Mouse (Mus musculus) monocyte, adult 5-6 weeks (primary cell): ENCODE measurements around the gene Mrps6. TPM values are rescaled to one million over a fixed set of nuclear protein-coding genes. Genes with fewer than 3 reads are reported as not detected.

Source experiments
- ATAC-seq: fragments of 153-309, 156-312 bp; replicated peaks from 2 replicates; pipeline ENCODE4 v1.8.0; 2017; ENCODE audit warnings: mild to moderate bottlenecking; ENCODE audit not compliant: low TSS enrichment, insufficient number of reproducible peaks, severe bottlenecking, poor library complexity, low FRiP score
- total RNA-seq: library from RNA; stranded (forward); fragments of 200-1000, 200-491, 200-594 nt; gene quantifications from 3 replicates; pipeline ENCODE4 v1.2.3, GENCODE M21; 2017

The Mrps6 gene
- total RNA-seq, 1 experiment from 2014 or later: 9.5 TPM

DNA sequence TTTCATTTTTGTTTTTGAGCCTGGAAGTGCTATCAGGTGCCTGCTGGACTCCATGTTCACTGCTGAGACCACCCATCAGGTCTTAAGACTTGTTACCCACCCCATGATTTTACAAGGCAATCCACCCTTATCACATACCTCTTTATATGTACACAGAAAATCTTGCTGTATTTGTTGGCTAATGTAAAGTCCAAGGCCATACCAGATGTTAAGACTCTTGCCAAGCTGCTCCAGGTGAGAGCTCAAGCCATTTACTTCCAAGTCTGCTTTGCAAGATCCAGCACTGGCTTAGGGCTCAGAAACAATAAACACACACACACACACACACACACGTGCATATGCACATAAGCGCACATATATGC lies 90.3 kb downstream of the Mrps6 start:
- no peak for ATAC-seq

DNA sequence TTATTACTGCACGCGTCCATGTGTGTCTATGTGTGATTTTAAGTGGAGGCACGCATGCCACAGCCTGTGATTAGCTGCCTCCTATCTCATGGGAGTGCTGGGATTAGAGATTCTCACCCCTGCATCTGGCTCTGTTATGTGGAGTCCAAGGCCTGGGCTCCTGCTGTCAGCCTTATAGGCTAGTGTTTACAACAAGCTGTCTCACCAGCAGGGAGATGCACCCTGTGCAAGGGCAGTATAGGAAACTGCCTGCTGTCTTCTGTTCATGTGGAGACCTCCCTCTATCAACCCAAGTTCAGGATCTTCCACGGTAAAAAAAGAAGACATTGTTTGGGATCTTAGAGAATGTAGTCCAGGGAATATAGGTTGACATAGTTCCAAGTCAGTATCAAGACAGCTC lies 92.9 kb downstream of the Mrps6 start:
- ATAC-seq: no peak

DNA sequence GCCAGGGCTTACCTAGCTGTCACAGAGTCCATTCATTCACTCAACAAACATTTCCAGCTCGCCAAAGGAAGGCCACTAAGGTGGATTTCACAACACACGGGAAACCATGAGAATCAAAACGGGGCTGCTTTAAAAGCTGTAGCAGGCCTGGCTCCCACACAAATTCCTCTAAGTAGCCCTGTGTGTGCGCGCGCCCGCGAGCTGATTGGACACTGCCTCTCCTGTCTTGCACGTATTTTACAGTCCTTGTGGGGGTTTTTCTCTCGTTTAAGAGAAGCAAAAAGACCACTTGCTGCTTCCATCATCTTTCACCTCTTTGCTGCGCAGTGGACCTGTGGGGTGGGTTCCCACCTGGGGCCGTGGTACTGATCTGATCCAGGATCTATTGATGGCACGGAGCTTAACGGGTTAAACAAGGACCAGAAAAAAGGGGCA lies 100.0 kb downstream of the Mrps6 start:
- ATAC-seq: no peak

DNA sequence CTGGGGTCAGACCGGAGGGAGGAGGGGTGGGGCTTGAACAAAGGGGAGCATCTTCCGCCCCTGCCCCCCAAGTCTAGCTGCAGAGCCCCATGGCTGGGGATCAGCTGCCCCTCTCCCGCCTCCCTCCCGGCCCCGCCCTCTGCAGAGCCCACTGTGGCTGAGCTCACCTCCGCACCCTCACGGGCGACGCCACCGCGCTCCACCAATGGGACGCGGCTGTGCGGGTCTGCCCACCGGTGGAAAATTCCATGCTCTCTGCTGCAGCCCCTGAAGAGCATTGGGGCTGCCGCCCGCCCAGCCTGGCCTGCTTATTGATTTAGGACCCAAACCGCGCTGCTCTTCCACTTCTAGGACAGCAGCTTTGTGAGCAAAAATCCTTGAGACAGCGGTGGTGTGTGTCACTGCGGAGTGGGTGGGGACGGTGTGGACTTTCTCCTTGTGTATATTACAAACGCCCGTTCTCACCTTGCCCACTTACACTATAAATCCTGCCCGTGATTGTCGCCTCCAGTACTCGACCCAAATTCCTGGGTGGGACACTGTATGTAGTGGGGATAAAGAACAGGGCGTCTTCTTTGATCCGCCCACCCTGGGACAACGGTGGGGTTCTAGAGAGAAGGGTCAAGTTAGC lies 100.5 kb downstream of the Mrps6 start:
- ATAC-seq: no peak

DNA sequence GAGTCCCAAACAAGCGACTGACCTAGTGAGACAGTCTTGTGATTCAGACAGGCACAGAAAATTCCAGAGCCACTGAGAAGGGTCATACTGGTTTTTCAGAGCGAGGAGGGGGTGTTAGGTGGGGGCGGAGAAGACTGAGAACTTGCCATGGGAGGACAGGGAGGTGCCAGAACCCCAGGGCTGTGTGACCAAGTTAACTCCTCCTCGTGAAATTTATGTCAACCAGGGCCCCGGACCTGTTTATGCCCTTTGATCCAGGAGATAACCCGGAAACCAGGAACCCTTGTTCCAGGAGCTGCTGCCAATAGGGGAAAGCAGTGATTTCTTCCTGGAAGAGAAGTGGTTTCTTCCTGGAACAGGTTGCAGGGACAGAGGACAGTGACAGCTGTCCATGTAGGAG lies 101.0 kb downstream of the Mrps6 start:
- ATAC-seq: no peak

Other genes starting within 250 kb of the Mrps6 start
- not detected in 3 replicates for gene Gm49711, start within 50 bp of the Mrps6 start, total RNA-seq
- gene Slc5a3, start 52 bp downstream of the Mrps6 start, total RNA-seq: 1.6 to 4.6 TPM (median 1.9 TPM) in 3 replicates
- not detected in 3 replicates for gene Kcne2, start 234.1 kb downstream of the Mrps6 start, total RNA-seq
- gene Smim11, start 243.0 kb downstream of the Mrps6 start, total RNA-seq: 47.9 to 91.8 TPM (median 57.4 TPM) in 3 replicates